ENCODE assay signal across 8 mouse cellular contexts in genomic region chr11:98954373-98954772, GRCm38 (mm10). TPM values are rescaled to one million over a fixed set of nuclear protein-coding genes. Genes with fewer than 3 reads are reported as not detected.
DNase-seq lines count a peak whose midpoint lies in the region; ATAC-seq and TF ChIP-seq lines count a peak whose summit lies in the region.

No protein-coding gene starts in this region.

- H3K36me3 ChIP-seq in spleen, adult 2 months (ENCODE audit: control insufficient read depth, insufficient read depth, low read length): peaks cover 11% of the 10 kb centered on the region
- H3K36me3 ChIP-seq in lung, postnatal 0 days (ENCODE audit: insufficient read depth, low read length): 0 out of 2 replicates have a peak, but pooled peaks cover 5% of the 10 kb centered on the region

- peaks cover 50% of the 10 kb centered on the region for H3K4me1 ChIP-seq in spleen, adult 2 months (ENCODE audit: control insufficient read depth, insufficient read depth, insufficient read length)
- H3K4me1 ChIP-seq in lung, postnatal 0 days (ENCODE audit: insufficient read depth, low read depth, low read length): peaks cover 46% of the 10 kb centered on the region

- no peak overlapping the region for H3K4me3 ChIP-seq in spleen, adult 2 months (ENCODE audit: extremely low read depth, insufficient read depth, insufficient read length)
- no peak overlapping the region for H3K4me3 ChIP-seq in lung, postnatal 0 days (ENCODE audit: low read depth, low read length)

- peak overlapping the region; percentile 34 for H3K4me2 ChIP-seq in lung, postnatal 0 days (replicated peaks; ENCODE audit: low read depth, low read length)

- H3K9me3 ChIP-seq in lung, postnatal 0 days (ENCODE audit: low read length): no peaks in the 10 kb centered on the region

- peak; percentile 78 for ATAC-seq in lung, postnatal 0 days

- WGBS in spleen, adult 2 months: 22% methylated on average over 10 of the region's 10 CpGs
- WGBS in lung, postnatal 0 days: 3% methylated on average over 10 of the region's 10 CpGs

- H3K9ac ChIP-seq in lung, postnatal 0 days (replicated peaks; ENCODE audit: low read depth): no peak overlapping the region

- peak; percentile 62; the same call in 1 of the 2 replicates for TF ChIP-seq CTCF in spleen, adult 2 months (IDR thresholded peaks at IDR 0.05; ENCODE audit: extremely low read depth, insufficient read depth, insufficient read length, insufficient replicate concordance)
- peak; percentile 80 for TF ChIP-seq CTCF in lung, postnatal 0 days (IDR thresholded peaks at IDR 0.05)

- no peak overlapping the region for H3K27ac ChIP-seq in spleen, adult 2 months (ENCODE audit: insufficient read depth, low read length)
- H3K27ac ChIP-seq in lung, postnatal 0 days (ENCODE audit: low read length): peak overlapping the region; percentile 84

- no peaks in the 10 kb centered on the region for H3K27me3 ChIP-seq in spleen, adult 2 months (ENCODE audit: control insufficient read depth, insufficient read depth, low read length)
- no peaks in the 10 kb centered on the region for H3K27me3 ChIP-seq in lung, postnatal 0 days (replicated peaks; ENCODE audit: insufficient read depth, low read length)

- no peak for DNase-seq in spleen, adult 2 months (ENCODE audit: low read depth in 1 of 2, low spot score in 2 of 2)
- DNase-seq in spleen, postnatal 14 days (ENCODE audit: low spot score in 2 of 2): no peak
- DNase-seq in cerebellum, postnatal 10 days: peak; percentile 89 to 94
- peak; percentile 76 to 81 for DNase-seq in heart, adult 9 months (ENCODE audit: low spot score in 2 of 2)
- peak; percentile 68 for DNase-seq in kidney, adult 9 months
- peak; percentile 96 for DNase-seq in lung, postnatal 0 days (ENCODE audit: low spot score)
- DNase-seq in ovary, postnatal 10 days (ENCODE audit: low spot score): peak; percentile 41
- no peak for DNase-seq in frontal cortex, postnatal 14 days (ENCODE audit: low spot score in 2 of 2)

- TF ChIP-seq EP300 in lung, postnatal 0 days (IDR thresholded peaks at IDR 0.05): peak; percentile 65

- no peak for TF ChIP-seq POLR2A in spleen, adult 2 months (IDR thresholded peaks at IDR 0.05; ENCODE audit: low read depth, low read length)

RNA-seq across cellular contexts. Expression of gene Rara, which starts 26.8 kb away (rescaled TPM):
- polyA plus RNA-seq in spleen, adult 2 months (2012; rRNA removed): 37.0 and 48.8 TPM in 2 replicates
- 26.2 and 28.8 TPM in 2 replicates for polyA plus RNA-seq in lung, postnatal 0 days (2015; fragmentation: Nextera tagmentation; extraction: Ambion mirVana)

RNA-seq across cellular contexts. Expression of gene Gjd3, which starts 28.4 kb away (rescaled TPM):
- polyA plus RNA-seq in spleen, adult 2 months (2012; rRNA removed): 0.56 and 0.67 TPM in 2 replicates
- polyA plus RNA-seq in lung, postnatal 0 days (2015; fragmentation: Nextera tagmentation; extraction: Ambion mirVana): 0.56 and 1.0 TPM in 2 replicates

RNA-seq across cellular contexts. Expression of gene Cdc6, which starts 46.8 kb away (rescaled TPM):
- polyA plus RNA-seq in spleen, adult 2 months (2012; rRNA removed): 1.6 and 2.0 TPM in 2 replicates
- polyA plus RNA-seq in lung, postnatal 0 days (2015; fragmentation: Nextera tagmentation; extraction: Ambion mirVana): 2.5 and 2.6 TPM in 2 replicates

Comparison
In these comparisons a context has a peak if more than half of its experiments do, and no peak if none do; other contexts are left out.
1. DNase-seq: peak in cerebellum, postnatal 10 days (2 of 2), heart, adult 9 months (2 of 2), kidney, adult 9 months (single experiment), lung, postnatal 0 days (single experiment) and ovary, postnatal 10 days (single experiment); none in spleen, adult 2 months (0 of 2), spleen, postnatal 14 days (0 of 2) and frontal cortex, postnatal 14 days (0 of 2).